13 mouse cellular contexts compared by ENCODE assay signal in the genomic region with DNA sequence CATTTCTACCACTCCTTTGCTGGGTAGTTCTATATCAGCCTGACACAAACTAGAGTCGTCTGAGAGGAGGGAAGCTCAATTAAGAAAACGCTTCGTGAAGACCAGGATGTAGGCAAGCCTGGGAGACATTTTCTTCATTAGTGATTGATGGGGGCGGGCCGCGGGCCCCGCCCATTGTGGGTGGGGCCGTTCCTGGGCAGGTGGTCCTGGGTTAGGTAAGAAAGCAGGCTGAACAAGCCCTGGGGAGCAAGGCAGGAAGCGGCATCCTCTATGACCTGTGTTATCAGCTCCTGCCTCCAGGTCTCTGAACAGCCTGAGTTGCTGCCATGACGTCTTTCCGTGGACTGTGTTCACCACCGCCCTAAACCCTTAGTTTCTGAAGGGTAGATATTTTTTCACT.
"Had no signal": no experiment of that assay in that cellular context is flagged by ENCODE, and none has a peak within 500 bp of the region (broad histone marks: within the 10 kb centered on the region; RNA-seq: fewer than 3 reads in every experiment).

No protein-coding gene starts in this region.

- H3K4me3 ChIP-seq: limb, embryonic 15.5 days; midbrain, embryonic 12.5 days; neural tube, embryonic 13.5 days had no signal

- H3K27me3 ChIP-seq: neural tube, embryonic 13.5 days had no signal

- DNase-seq: kidney, adult 9 months; kidney, postnatal 36 days; layer of hippocampus, adult 9-11 months; layer of hippocampus, postnatal 36 days; lung, postnatal 4 days; right cerebral cortex, postnatal 14 days; thymus, postnatal 4 days had no signal

- H3K27ac ChIP-seq: kidney, postnatal 0 days; limb, embryonic 15.5 days; liver, embryonic 14.5 days; midbrain, embryonic 12.5 days; neural tube, embryonic 13.5 days; stomach, postnatal 0 days had no signal

- H3K9me3 ChIP-seq: limb, embryonic 15.5 days; midbrain, embryonic 12.5 days; neural tube, embryonic 13.5 days had no signal
